9 mouse cellular contexts compared by ENCODE assay signal in the genomic region with DNA sequence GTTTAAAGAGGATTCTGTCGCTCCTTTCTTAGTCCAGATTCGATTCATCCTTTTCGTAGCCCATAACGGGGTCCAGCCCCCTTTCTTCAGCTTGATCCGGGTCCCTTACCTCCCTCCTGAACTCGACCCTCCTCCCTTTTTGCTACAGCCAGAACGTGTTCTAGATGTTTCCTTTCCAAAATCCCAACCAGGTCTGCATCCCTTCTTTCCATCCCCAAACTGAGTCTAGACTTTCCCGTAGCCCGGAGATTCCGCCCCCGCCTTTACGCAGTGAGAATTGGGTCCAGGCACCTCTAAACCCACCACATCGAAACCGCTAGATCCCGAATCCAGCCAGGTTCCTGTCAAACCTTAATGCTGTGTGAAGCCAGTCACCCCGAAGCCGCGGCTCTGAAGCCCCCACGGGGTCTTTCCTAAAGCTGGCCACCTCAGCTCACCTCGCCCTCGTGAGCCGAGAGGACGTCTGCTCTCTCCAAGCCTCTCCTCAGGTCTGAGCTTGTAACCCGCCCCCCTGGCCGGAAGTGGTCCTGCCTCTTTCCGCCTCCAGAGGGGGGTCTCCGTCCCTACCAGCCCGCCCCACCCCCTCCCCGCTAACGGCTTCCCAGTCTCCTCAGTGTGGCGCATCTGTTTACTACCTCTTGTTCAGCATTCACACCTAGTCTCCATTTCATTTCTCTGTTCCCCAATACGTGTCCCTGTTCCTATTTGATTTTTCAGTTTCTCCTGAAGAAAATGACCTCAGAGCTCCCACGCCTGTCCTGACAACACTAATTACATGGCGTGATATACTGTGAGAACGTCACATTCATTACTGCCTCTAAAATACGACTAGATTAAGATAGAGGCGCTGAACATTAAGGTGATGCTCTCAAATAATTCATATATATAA. TPM values are rescaled to one million over a fixed set of nuclear protein-coding genes. Genes with fewer than 3 reads are reported as not detected.
A peak's percentile ranks its signal among the peaks of the same experiment; 100 is the strongest.
DNase-seq lines count a peak whose midpoint lies in the region; ATAC-seq and TF ChIP-seq lines count a peak whose summit lies in the region.
"Had no signal": no experiment of that assay in that cellular context is flagged by ENCODE, and none has a peak within 500 bp of the region (broad histone marks: within the 10 kb centered on the region; RNA-seq: fewer than 3 reads in every experiment).

TSS of gene Tro (minus strand) at position 676 of the 889 bp plus-strand sequence.

- no peaks in the 10 kb centered on the region for H3K27me3 ChIP-seq in lung, embryonic 16.5 days (ENCODE audit: control insufficient read depth, insufficient read depth, low read depth, low read length)
- no peaks in the 10 kb centered on the region for H3K27me3 ChIP-seq in heart, embryonic 15.5 days
- H3K27me3 ChIP-seq in midbrain, embryonic 15.5 days (replicated peaks) = no peaks in the 10 kb centered on the region

- TF ChIP-seq POLR2A in cortical plate, adult 2 months (IDR thresholded peaks at IDR 0.05; ENCODE audit: extremely low read depth, insufficient read depth, low read length) = peak; percentile 58; the same call in 1 of the 2 replicates

- H3K9me3 ChIP-seq in lung, embryonic 16.5 days (ENCODE audit: control insufficient read depth, low read length) = no peaks in the 10 kb centered on the region
- no peaks in the 10 kb centered on the region for H3K9me3 ChIP-seq in heart, embryonic 15.5 days (replicated peaks)
- H3K9me3 ChIP-seq in midbrain, embryonic 15.5 days = no peaks in the 10 kb centered on the region

- peak within 1 kb of the TSS; percentile 66 for H3K4me2 ChIP-seq in lung, embryonic 16.5 days (ENCODE audit: low read depth, low read length)
- H3K4me2 ChIP-seq in heart, embryonic 15.5 days = peak within 1 kb of the TSS; percentile 69
- H3K4me2 ChIP-seq in midbrain, embryonic 15.5 days = peak within 1 kb of the TSS; percentile 43

- peak; percentile 85 for ATAC-seq in lung, embryonic 16.5 days (ENCODE audit: low read depth)
- ATAC-seq in heart, embryonic 15.5 days (replicated peaks; ENCODE audit: insufficient number of reproducible peaks, insufficient read depth, low FRiP score, low read depth) = peak; percentile 76
- ATAC-seq in midbrain, embryonic 15.5 days (replicated peaks) = peak; percentile 93

- H3K4me3 ChIP-seq in lung, embryonic 16.5 days (ENCODE audit: low read length) = peak within 1 kb of the TSS; percentile 56
- peak within 1 kb of the TSS; percentile 99 for H3K4me3 ChIP-seq in cortical plate, adult 2 months (ENCODE audit: insufficient read depth, low read length)
- H3K4me3 ChIP-seq in heart, embryonic 15.5 days = peak within 1 kb of the TSS; percentile 63
- H3K4me3 ChIP-seq in midbrain, embryonic 15.5 days = peak within 1 kb of the TSS; percentile 64
- H3K4me3 ChIP-seq: myocyte had no signal

- no peak within 1 kb of the TSS for H3K27ac ChIP-seq in lung, embryonic 16.5 days (ENCODE audit: low read length)
- H3K27ac ChIP-seq in cortical plate, adult 2 months (ENCODE audit: insufficient read depth, low read length) = peak within 1 kb of the TSS; percentile 90
- peak within 1 kb of the TSS; percentile 47 for H3K27ac ChIP-seq in heart, embryonic 15.5 days
- peak within 1 kb of the TSS; percentile 82 for H3K27ac ChIP-seq in midbrain, embryonic 15.5 days

- H3K36me3 ChIP-seq in lung, embryonic 16.5 days (ENCODE audit: control insufficient read depth, insufficient read depth, low read length) = no peaks in the 10 kb centered on the region
- 0 out of 2 replicates have a peak, but pooled peaks cover 3% of the 10 kb centered on the region for H3K36me3 ChIP-seq in heart, embryonic 15.5 days
- H3K36me3 ChIP-seq in midbrain, embryonic 15.5 days (replicated peaks) = peaks cover 6% of the 10 kb centered on the region; the same call in 1 of the 2 replicates

- 23% methylated on average over 37 of the region's 37 CpGs for WGBS in lung, embryonic 16.5 days
- WGBS in heart, embryonic 15.5 days = 19% methylated on average over 37 of the region's 37 CpGs
- 23% methylated on average over 37 of the region's 37 CpGs for WGBS in midbrain, embryonic 15.5 days

- H3K4me1 ChIP-seq in lung, embryonic 16.5 days (replicated peaks; ENCODE audit: control insufficient read depth, insufficient read depth, low read length) = no peaks in the 10 kb centered on the region
- H3K4me1 ChIP-seq in cortical plate, adult 2 months (ENCODE audit: control insufficient read depth, insufficient read depth, low read length) = no peaks in the 10 kb centered on the region; the same call in 1 of the 2 replicates
- H3K4me1 ChIP-seq in heart, embryonic 15.5 days (replicated peaks) = no peaks in the 10 kb centered on the region
- H3K4me1 ChIP-seq in midbrain, embryonic 15.5 days = peaks cover 12% of the 10 kb centered on the region

- no peak for TF ChIP-seq CTCF in cortical plate, adult 2 months (IDR thresholded peaks at IDR 0.05; ENCODE audit: extremely low read depth, insufficient read depth, low read length)

- no peak for DNase-seq in lung, postnatal 4 days
- peak; percentile 28 to 37 for DNase-seq in layer of hippocampus, postnatal 36 days
- peak; percentile 1 for DNase-seq in thymus, postnatal 25 days
- DNase-seq in urinary bladder, postnatal 10 days (ENCODE audit: low spot score) = no peak

- H3K9ac ChIP-seq in lung, embryonic 16.5 days (ENCODE audit: low read length) = peak within 1 kb of the TSS; percentile 63
- H3K9ac ChIP-seq in heart, embryonic 15.5 days = peak within 1 kb of the TSS; percentile 57; the same call in 1 of the 2 replicates
- peak within 1 kb of the TSS; percentile 63 for H3K9ac ChIP-seq in midbrain, embryonic 15.5 days

RNA-seq across cellular contexts. Expression of gene Tro, which starts in this region (rescaled TPM):
- polyA plus RNA-seq in lung, embryonic 16.5 days (2015; fragmentation: Nextera tagmentation; extraction: Ambion mirVana) = 12.9 and 15.1 TPM in 2 replicates
- 92.1 and 95.7 TPM in 2 replicates for polyA plus RNA-seq in cortical plate, adult 2 months (2012; rRNA removed)
- polyA plus RNA-seq in heart, embryonic 15.5 days (2015; fragmentation: Nextera tagmentation; extraction: Ambion mirVana) = 13.3 and 17.9 TPM in 2 replicates
- total RNA-seq in layer of hippocampus, postnatal 36 days (2021) = 100 to 1,000 TPM; 143 to 155 TPM
- 89.2 and 98.3 TPM in 2 replicates for polyA plus RNA-seq in midbrain, embryonic 15.5 days (2015; fragmentation: Nextera tagmentation; extraction: Ambion mirVana)

Comparison
In these comparisons a context has a peak if more than half of its experiments do, and no peak if none do; other contexts are left out.
1. DNase-seq: peak in layer of hippocampus, postnatal 36 days (2 of 2) and thymus, postnatal 25 days (single experiment); none in lung, postnatal 4 days (0 of 2) and urinary bladder, postnatal 10 days (single experiment).
2. Peak in every context shown above with its lines, with median percentiles within 50 percentile points of each other: ATAC-seq, H3K4me2 ChIP-seq, H3K4me3 ChIP-seq and H3K9ac ChIP-seq.